Mouse (Mus musculus): ENCODE measurements around the gene Meis3. TPM values are rescaled to one million over a fixed set of nuclear protein-coding genes. Genes with fewer than 3 reads are reported as not detected.
A peak's percentile ranks its signal among the peaks of the same experiment; 100 is the strongest.

Meis3 gene
- polyA plus RNA-seq, 1 experiment: 21.6 TPM

DNA sequence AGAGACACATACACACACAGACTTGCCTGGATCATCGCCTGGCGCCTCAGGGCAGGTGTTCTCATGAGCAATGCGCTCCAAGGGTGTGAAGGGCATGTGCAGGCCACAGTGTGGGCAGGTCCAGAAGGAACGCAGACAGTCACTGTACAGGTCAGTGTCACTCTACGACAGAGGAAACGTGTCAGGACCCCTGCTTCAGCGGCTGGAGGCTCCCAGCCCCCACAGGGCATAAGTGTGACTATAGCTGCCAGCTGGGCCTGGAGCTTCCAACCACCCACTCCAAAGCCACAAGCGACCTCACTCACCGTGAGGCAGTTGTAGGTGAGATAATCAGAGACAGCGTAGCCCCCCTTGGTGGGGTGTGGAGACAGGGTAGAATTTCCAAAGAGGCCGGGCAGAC lies 23.6 kb downstream of the Meis3 start:
- no peak overlapping the region for H3K4me3 ChIP-seq (ENCODE audit: low read depth, low read length)
- 86% methylated on average over 11 of the region's 11 CpGs for WGBS
- TF ChIP-seq POLR2A (IDR thresholded peaks at IDR 0.05; ENCODE audit: low read depth, low read length) (no peak), CTCF (IDR thresholded peaks at IDR 0.05; ENCODE audit: extremely low read depth, insufficient read length, insufficient replicate concordance, low read depth, low read length) (no peak)
- H3K36me3 ChIP-seq (ENCODE audit: control insufficient read depth, insufficient read depth, low read length): peaks cover 27% of the 10 kb centered on the region; the same call in 1 of the 2 replicates
- no peak overlapping the region for H3K27ac ChIP-seq (ENCODE audit: insufficient read depth, low read depth, low read length)
- no peaks in the 10 kb centered on the region for H3K27me3 ChIP-seq (ENCODE audit: control insufficient read depth, insufficient read depth, low read length)
- no peaks in the 10 kb centered on the region; the same call in 1 of the 2 replicates for H3K4me1 ChIP-seq (ENCODE audit: control insufficient read depth, insufficient read depth, insufficient read length, low read length)

DNA sequence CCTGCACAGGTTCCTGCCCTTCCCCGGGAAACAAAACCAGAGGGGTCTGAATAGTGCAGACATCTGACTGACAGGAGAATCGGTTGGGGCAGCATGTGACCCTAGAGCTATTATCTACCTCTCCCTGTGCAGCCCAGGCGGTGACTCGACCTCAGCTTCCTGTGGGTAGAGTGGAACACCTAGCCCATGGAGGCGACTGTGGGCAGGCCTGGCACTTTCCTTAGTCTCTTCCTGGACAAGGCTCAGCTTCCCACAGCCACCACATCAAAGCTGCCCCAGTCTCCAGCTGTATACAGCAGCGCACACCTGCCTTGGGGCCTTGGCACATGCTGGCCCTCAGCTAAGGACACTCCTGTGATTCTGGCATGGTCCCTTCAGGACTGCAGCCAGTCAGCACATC lies 26.2 kb downstream of the Meis3 start:
- H3K4me1 ChIP-seq (ENCODE audit: control insufficient read depth, insufficient read depth, insufficient read length, low read length): no peaks in the 10 kb centered on the region; the same call in 1 of the 2 replicates
- 76% methylated on average over 6 of the region's 6 CpGs for WGBS
- H3K36me3 ChIP-seq (ENCODE audit: control insufficient read depth, insufficient read depth, low read length): peaks cover 41% of the 10 kb centered on the region
- no peak for TF ChIP-seq POLR2A (IDR thresholded peaks at IDR 0.05; ENCODE audit: low read depth, low read length)
- no peak for TF ChIP-seq CTCF (IDR thresholded peaks at IDR 0.05; ENCODE audit: extremely low read depth, insufficient read length, insufficient replicate concordance, low read depth, low read length)
- no peaks in the 10 kb centered on the region for H3K27me3 ChIP-seq (ENCODE audit: control insufficient read depth, insufficient read depth, low read length)
- H3K27ac ChIP-seq (ENCODE audit: insufficient read depth, low read depth, low read length): no peak overlapping the region
- no peak overlapping the region for H3K4me3 ChIP-seq (ENCODE audit: low read depth, low read length)

GRCm38 (mm10) chr7:16202756-16203504 lies 28.0 kb downstream of the Meis3 start:
- 67% methylated on average over 15 of the region's 15 CpGs for WGBS
- H3K4me1 ChIP-seq (ENCODE audit: control insufficient read depth, insufficient read depth, insufficient read length, low read length): peaks cover 4% of the 10 kb centered on the region; the same call in 1 of the 2 replicates
- TF ChIP-seq POLR2A (IDR thresholded peaks at IDR 0.05; ENCODE audit: low read depth, low read length): no peak
- TF ChIP-seq CTCF (IDR thresholded peaks at IDR 0.05; ENCODE audit: extremely low read depth, insufficient read length, insufficient replicate concordance, low read depth, low read length): no peak
- peaks cover 41% of the 10 kb centered on the region for H3K36me3 ChIP-seq (ENCODE audit: control insufficient read depth, insufficient read depth, low read length)
- no peaks in the 10 kb centered on the region for H3K27me3 ChIP-seq (ENCODE audit: control insufficient read depth, insufficient read depth, low read length)
- H3K4me3 ChIP-seq (ENCODE audit: low read depth, low read length): no peak overlapping the region
- no peak overlapping the region for H3K27ac ChIP-seq (ENCODE audit: insufficient read depth, low read depth, low read length)

DNA sequence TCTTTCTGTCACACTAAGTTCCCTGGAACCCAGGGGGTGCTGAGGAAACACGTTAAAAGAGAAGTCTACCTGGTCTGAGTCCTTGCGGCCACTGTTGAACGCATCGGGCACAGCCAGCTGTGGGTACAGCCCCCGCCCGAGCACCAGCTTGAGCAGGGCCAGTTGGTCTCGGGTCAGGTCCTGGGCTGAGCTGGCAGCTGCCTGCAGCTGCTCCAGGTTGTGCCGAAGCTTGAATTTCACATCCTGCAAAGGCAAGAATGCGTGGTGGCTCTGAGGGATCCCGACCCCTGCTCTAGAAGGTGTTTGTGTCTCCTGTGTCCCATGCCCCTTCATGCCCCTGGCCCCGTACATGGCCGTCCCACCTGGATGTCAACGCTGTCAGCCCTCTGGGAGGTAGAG lies 28.6 kb downstream of the Meis3 start:
- WGBS: 87% methylated on average over 13 of the region's 13 CpGs

DNA sequence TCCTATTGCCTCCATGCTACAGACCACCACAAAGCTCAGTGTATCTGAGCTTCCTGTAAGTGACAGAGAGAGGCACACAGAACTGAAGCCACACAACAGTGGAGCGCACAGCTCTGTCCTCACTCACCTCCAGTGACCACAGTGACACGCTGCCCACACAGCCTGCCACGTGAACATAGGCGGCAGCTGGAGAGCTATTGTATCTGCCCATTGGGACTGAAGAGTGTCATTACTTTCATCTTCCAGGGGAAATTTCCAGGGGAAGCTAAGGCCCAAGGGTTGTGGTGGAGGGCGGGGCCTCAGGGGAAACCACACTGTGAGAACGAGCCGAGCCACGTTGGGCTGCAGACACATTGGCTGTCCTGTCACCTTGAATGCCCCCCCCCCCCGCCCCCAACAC lies 29.9 kb downstream of the Meis3 start:
- peaks cover 33% of the 10 kb centered on the region for H3K36me3 ChIP-seq (ENCODE audit: control insufficient read depth, insufficient read depth, low read length)
- peaks cover 7% of the 10 kb centered on the region for H3K4me1 ChIP-seq (ENCODE audit: control insufficient read depth, insufficient read depth, insufficient read length, low read length)
- no peak for TF ChIP-seq POLR2A (IDR thresholded peaks at IDR 0.05; ENCODE audit: low read depth, low read length)
- no peak for TF ChIP-seq CTCF (IDR thresholded peaks at IDR 0.05; ENCODE audit: extremely low read depth, insufficient read length, insufficient replicate concordance, low read depth, low read length)
- H3K27me3 ChIP-seq (ENCODE audit: control insufficient read depth, insufficient read depth, low read length): no peaks in the 10 kb centered on the region
- WGBS: 73% methylated on average over 9 of the region's 9 CpGs
- no peak overlapping the region for H3K4me3 ChIP-seq (ENCODE audit: low read depth, low read length)
- no peak overlapping the region for H3K27ac ChIP-seq (ENCODE audit: insufficient read depth, low read depth, low read length)

More for the DNA sequence above, 28.6 kb downstream of the Meis3 start:
- TF ChIP-seq POLR2A (IDR thresholded peaks at IDR 0.05; ENCODE audit: low read depth, low read length): no peak
- TF ChIP-seq CTCF (IDR thresholded peaks at IDR 0.05; ENCODE audit: extremely low read depth, insufficient read length, insufficient replicate concordance, low read depth, low read length): no peak
- Histone ChIP-seq H3K4me3 (ENCODE audit: low read depth, low read length) (no peak overlapping the region), H3K4me1 (ENCODE audit: control insufficient read depth, insufficient read depth, insufficient read length, low read length) (peaks cover 7% of the 10 kb centered on the region; the same call in 1 of the 2 replicates), H3K27me3 (ENCODE audit: control insufficient read depth, insufficient read depth, low read length) (no peaks in the 10 kb centered on the region), H3K36me3 (ENCODE audit: control insufficient read depth, insufficient read depth, low read length) (peaks cover 37% of the 10 kb centered on the region), H3K27ac (ENCODE audit: insufficient read depth, low read depth, low read length) (no peak overlapping the region)

DNA sequence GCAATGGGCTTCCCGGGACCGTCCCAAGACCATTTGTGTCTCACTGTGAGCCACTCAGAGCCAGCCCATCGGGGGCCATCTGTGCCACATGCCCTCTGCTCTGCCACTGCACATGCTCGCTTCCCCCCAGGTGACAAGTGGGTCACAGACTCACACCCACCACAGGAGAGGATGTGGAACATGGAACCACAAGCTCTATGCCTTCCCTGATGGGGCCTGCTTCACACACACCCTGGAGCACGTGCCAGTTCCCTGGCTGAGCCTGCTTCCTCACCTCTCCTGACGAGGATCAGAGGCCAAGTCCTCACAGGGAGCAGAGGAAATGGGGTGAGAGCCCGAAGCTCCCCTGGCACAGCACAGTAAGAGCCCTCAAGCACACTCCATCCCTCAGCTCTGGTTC lies 32.2 kb downstream of the Meis3 start:
- H3K27ac ChIP-seq (ENCODE audit: insufficient read depth, low read depth, low read length): peak overlapping the region; percentile 29
- H3K4me3 ChIP-seq (ENCODE audit: low read depth, low read length): no peak overlapping the region
- 77% methylated on average over 7 of the region's 7 CpGs for WGBS
- peaks cover 27% of the 10 kb centered on the region for H3K36me3 ChIP-seq (ENCODE audit: control insufficient read depth, insufficient read depth, low read length)
- H3K4me1 ChIP-seq (ENCODE audit: control insufficient read depth, insufficient read depth, insufficient read length, low read length): peaks cover 7% of the 10 kb centered on the region
- TF ChIP-seq POLR2A (IDR thresholded peaks at IDR 0.05; ENCODE audit: low read depth, low read length) (no peak), CTCF (IDR thresholded peaks at IDR 0.05; ENCODE audit: extremely low read depth, insufficient read length, insufficient replicate concordance, low read depth, low read length) (no peak)
- H3K27me3 ChIP-seq (ENCODE audit: control insufficient read depth, insufficient read depth, low read length): no peaks in the 10 kb centered on the region

DNA sequence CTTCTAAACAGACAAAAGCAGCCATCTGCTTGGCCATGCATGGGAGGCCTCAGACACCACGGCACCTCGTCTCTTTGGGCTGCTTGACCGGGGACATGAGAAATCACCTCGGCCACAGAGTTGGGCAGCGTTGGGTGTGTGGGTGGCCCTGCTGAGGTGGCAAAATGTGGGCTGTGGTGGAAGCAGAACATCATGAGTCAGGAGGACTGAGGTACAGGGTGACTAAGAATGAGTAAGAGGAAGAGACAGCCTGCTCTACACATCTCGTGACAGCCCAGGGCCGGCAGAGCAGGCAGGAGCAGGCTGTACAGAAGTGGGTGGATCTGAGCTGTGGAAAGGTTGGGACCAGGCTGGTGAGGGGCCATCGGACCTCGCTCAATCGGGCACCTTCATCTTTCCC lies 32.6 kb downstream of the Meis3 start:
- Histone ChIP-seq H3K27me3 (ENCODE audit: control insufficient read depth, insufficient read depth, low read length) (no peaks in the 10 kb centered on the region), H3K4me3 (ENCODE audit: low read depth, low read length) (no peak overlapping the region), H3K36me3 (ENCODE audit: control insufficient read depth, insufficient read depth, low read length) (peaks cover 26% of the 10 kb centered on the region), H3K4me1 (ENCODE audit: control insufficient read depth, insufficient read depth, insufficient read length, low read length) (peaks cover 7% of the 10 kb centered on the region), H3K27ac (ENCODE audit: insufficient read depth, low read depth, low read length) (peak overlapping the region; percentile 66)
- TF ChIP-seq POLR2A (IDR thresholded peaks at IDR 0.05; ENCODE audit: low read depth, low read length): no peak
- no peak for TF ChIP-seq CTCF (IDR thresholded peaks at IDR 0.05; ENCODE audit: extremely low read depth, insufficient read length, insufficient replicate concordance, low read depth, low read length)
- 79% methylated on average over 10 of the region's 10 CpGs for WGBS
